Mouse (Mus musculus) megakaryocyte, embryonic 14.5 days (primary cell): ENCODE measurements around the gene Scfd2.

Source experiments
- FLI1 ChIP-seq: IDR thresholded peaks from 2 replicates; pipeline ENCODE4 v1.6.1; 2012; ENCODE audit warnings: low read length, inconsistent platforms, mixed read lengths
- GATA1 ChIP-seq: IDR thresholded peaks from 3 replicates; pipeline ENCODE4 v1.6.1; 2012; ENCODE audit warnings: mixed read lengths, low read length, inconsistent platforms, borderline replicate concordance

- TF ChIP-seq GATA1 (no peak), FLI1 (no peak)
Observed at GRCm38 (mm10) chr5:74168085-74168484, 363.5 kb downstream of the Scfd2 start.
